Mouse (Mus musculus) heart, postnatal 10 days (tissue): ENCODE results near the gene Polr3h. TPM values are rescaled to one million over a fixed set of nuclear protein-coding genes. Genes with fewer than 3 reads are reported as not detected.

ENCODE experiments used
- DNase-seq, 2 experiments: peaks; one replicate each; pipeline ENCODE4 v3.0.0; 2021
- intact Hi-C: fragments of 180-260 bp; cut with DNase I; formaldehyde crosslinking; loops from one replicate; pipeline ENCODE4 v1.15.1; 2025
- total RNA-seq, 2 experiments: library from RNA; stranded (reverse); gene quantifications; 2 replicates each; pipeline ENCODE4 v1.2.3; 2021

Polr3h gene
- total RNA-seq, 2 experiments from 2014 or later, result 9.7 to 10.0 TPM

DNA sequence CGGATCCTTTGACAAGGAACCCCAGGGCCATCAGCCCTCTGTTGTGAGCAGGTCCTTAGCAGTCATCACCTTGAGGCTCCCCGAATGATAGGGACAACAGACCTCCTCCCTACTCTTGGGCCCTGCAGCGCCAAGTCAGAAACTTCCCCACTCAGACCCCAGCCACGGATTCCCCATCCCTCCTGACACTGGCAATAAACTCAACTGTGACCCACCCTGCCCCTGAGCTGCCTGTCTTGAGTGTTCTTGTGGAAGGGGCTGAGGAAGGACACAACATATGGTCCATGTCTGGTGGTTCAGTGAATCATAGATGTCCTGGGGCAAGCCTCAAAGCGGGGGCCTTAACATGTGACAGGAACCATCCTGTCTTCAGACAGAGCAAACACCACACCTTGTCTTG is 24.7 kb upstream of the Polr3h start:
- DNase-seq, result no peak
- intact Hi-C loops, result no loop called here

GRCm38 (mm10) chr15:81949476-81950131 is 23.6 kb upstream of the Polr3h start:
- intact Hi-C loops, result no loop called here
- DNase-seq, result no peak

GRCm38 (mm10) chr15:81949076-81949475 is 23.0 kb upstream of the Polr3h start:
- no peak for DNase-seq
- intact Hi-C loops, result no loop called here

DNA sequence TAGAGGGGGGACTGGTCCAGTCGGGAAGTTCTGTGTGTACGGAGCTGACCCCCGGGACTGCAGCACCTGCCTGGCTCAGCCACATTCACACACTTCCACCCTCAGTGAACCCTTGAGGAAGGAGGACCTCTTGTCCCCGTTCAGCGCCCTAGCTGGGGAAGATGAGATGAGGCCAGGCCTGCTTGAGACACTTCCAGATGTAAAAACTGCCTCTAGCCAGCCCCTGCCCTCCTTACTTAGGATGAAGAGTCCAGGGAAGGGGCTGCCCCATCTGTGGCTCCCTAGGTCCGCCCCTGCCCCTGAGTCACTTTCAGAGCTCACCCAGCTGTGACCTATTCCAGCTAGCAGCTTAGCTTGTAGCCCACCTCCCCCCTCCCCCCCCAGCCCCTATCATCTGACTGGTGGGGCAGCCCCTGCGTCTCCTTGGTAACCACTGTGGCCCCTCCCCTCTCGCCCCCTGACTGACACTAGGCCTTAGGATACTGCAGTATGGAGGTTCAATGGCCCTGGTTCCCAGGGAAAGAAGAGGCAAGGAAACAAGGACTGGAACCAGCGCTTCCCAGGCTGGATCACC is 17.2 kb upstream of the Polr3h start:
- DNase-seq, result no peak
- intact Hi-C loops, result no loop called here

GRCm38 (mm10) chr15:81941010-81941409 is 15.0 kb upstream of the Polr3h start:
- intact Hi-C loops, result no loop called here
- DNase-seq, result no peak

- intact Hi-C loops, result no loop called here
- no peak for DNase-seq
These were observed 14.2 kb upstream of the Polr3h start for GRCm38 (mm10) chr15:81940219-81940618.

- no peak for DNase-seq
- intact Hi-C loops, result no loop called here
These were observed 13.7 kb upstream of the Polr3h start for GRCm38 (mm10) chr15:81939774-81940173.

DNA sequence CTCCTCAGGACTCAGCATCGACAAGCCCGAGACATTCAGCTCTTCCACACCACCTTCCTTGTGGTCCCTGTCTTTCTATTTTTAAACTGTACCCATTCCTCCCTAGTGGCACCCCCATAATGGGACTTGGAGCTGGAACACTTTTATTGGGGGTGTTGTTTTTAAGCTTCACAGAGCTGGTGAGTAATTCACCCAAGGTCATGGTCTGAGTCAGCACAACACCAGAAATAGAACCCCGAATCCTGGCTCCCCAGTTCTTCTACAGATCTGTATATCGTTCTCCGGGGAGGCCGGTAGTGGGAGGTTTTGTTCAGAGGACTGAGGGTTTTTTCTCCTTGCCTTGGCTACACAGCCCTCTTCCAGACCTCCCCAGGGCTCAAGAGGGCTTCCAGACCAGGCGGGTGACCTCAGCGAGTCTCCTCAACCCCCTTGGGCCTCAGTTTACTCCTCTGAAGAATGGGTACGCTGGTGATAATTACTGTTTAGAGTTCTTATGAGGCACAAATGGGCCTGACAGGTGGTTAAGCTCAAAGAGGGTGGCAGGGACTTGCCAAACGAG is 13.2 kb upstream of the Polr3h start:
- intact Hi-C loops, result no loop called here
- DNase-seq, result no peak

DNA sequence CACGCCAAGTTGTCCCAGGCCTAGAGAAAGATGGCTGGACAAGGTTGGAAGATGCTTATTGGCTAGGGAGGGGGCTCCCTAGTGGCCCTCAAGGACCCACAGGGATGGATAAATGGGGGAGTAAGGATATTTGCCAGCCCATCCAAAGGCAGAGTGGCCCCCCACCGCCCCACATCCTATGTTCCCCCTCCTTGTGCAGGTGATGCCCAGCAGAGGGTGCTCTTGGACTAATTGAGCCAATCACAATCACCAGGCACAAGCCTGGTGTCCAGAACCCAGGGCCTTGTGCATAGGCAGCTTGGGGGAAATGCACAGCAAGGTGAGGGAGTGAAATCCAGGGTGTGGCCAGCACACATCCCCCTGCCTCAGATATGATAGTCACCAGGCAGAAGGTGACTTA is 12.2 kb upstream of the Polr3h start:
- intact Hi-C loops, result loop anchor here (1.0 kb wide), 1 partner anchor 51 kb away; no protein-coding TSS in a partner anchor
- DNase-seq, result peak; percentile 32 to 51

DNA sequence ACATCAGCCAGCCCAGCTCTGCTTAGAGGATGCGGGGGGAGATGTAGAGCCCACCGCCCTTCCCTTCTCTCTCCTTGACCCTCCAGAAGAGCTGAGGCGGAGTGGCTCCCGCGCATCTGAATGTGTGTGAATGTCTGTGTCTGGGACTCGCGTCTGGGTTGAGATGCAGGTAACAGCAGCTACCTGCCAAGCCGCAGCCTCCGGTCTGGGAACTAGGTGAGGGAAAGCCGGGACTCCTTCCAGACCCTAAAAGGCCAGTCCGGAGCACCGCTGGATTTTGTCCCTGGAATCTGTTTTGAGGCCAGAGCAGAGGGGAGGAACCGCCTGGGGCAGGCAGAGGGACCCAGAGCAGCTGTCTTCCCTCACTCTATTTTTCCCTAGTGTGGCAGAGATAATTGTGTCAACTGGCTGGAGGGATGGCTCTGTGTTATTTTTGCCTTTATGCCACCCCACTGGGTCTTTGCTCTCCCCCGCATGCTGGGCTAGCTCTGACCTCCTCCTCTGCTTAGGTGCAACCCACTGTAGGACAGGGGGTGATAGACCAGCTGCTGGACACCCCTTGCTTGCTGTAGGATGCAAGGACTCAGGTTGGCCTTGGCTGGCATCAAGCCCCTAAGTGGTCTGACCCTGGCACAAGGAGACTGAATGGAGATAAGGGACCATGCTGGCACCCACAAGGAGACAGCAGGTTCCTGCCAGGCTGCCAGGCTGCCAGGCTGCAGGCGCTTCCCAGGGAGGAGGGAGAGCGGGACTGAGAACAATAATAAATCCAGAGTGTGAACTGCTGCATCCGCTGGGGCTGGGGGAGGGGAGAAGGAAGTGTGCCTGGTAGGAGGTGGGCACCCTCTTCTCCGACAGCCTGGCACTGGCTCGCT is 11.3 kb upstream of the Polr3h start:
- DNase-seq, result peak; percentile 62 to 70
- intact Hi-C loops, result no loop called here

DNA sequence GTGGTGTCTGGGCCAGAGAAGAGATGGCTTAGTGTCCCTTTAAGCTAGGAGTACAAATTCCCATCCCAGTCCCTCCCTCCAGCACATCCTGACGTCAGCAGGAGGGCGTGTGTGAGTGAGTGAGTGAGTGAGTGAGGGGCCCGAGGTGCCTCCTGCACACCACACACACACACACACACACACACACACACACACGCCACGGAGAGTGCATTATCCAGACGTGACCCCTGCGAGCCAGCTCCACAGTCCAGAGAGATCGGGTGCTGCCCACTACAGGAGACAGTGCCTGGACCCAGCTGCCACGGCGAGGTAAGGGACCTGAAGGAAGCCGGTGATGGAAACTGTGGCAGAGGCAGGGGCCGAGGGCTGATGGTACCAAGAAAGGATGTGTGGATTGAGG is 10.6 kb upstream of the Polr3h start, which contains the start of gene Csdc2:
Gene Csdc2 (plus strand): TSS at position 81 of the 400 bp plus-strand sequence.
- intact Hi-C loops, result no loop called here
- DNase-seq, result peak; percentile 62 to 73

GRCm38 (mm10) chr15:81935869-81936637 is 10.0 kb upstream of the Polr3h start:
- intact Hi-C loops, result no loop called here
- no peak for DNase-seq

DNA sequence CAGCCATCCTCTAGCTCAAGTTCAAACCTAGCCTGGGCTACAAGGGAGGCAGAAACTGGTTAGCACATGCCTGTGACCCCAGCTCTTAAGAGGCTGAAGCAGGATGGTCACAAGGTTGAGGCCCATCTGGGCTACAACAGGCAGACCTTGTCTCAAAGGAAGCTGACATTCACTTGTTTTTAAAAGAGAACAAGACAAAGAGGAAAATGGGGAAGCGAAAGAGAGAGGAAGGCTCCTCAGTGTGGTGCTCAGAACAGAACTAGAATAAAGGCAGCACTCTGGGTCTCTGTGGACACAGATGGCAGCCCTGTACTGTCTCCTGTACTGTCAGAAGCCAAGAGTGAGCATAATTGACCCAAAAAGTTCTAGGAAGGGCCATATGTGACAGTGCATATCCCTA is 7.9 kb upstream of the Polr3h start:
- intact Hi-C loops, result no loop called here
- DNase-seq, result no peak

DNA sequence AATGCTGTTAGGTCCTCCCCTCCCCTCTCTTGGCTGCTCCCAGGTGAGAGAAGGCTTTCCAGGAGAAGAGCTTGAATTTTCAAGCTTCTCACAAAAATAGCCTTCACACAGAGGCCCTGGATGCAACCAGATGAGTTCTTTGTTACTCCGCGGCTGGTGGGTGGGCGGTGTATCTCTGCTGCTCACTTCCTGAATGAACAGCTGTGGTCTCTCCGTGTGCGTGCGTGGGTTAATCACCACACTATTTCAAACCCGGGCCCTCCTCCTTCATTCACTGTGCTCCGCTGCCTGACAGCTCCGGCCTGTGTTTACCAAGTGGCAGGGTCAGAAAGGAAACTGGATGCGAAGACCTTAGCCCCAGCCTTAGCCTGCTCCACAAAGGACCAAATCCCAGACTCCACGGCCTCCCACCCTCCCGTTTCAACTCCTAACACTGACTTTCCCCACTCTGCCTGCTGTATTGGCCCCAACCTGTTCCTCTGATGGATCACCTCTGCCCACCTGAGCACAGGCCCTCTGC is 7.0 kb upstream of the Polr3h start:
- DNase-seq, result peak; percentile 41 to 50
- intact Hi-C loops, result no loop called here

DNA sequence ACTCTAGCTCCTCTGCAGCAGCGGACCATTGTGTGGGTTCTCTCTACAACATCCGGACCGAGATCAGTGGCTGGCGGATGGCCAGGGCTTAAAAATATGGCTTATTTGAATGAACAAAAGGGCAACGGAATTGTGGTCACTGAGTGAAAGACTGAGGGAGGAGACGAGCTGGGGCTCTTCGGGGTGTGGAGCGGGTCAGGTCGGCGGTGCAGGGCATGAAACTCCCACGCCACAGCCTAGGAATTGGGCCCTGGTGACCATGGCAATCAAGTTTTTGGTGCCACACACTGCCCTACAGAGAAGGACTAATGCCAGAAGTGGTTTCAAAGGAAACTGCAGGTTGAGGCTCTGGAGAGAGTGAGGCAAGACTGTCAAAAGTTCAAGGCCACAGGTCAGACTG is 2.2 kb upstream of the Polr3h start:
- DNase-seq, result peak; percentile 59 to 66
- intact Hi-C loops, result no loop called here

DNA sequence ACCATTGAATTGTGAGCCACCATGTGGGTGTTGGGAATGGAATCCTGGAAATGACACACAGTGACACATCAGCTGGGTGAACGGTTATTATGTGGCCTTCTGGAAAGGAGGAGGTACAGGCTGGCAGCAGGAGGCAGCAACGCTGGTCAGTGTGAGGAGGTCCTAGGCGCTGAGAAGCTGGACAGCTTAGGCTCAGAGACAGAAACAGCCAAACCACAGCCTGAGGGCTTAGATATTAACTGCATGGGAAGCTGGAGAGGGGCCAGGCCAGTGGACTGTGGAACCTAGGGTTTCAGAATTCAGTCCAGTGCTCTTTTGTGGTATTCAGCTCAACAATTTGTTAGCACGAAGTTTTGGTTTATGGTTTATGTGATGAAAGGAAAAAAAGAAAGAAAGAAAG is 1.7 kb upstream of the Polr3h start:
- intact Hi-C loops, result no loop called here
- DNase-seq, result no peak

GRCm38 (mm10) chr15:81926446-81926822 is 394 bp upstream of the Polr3h start:
- no peak for DNase-seq
- intact Hi-C loops, result no loop called here

DNA sequence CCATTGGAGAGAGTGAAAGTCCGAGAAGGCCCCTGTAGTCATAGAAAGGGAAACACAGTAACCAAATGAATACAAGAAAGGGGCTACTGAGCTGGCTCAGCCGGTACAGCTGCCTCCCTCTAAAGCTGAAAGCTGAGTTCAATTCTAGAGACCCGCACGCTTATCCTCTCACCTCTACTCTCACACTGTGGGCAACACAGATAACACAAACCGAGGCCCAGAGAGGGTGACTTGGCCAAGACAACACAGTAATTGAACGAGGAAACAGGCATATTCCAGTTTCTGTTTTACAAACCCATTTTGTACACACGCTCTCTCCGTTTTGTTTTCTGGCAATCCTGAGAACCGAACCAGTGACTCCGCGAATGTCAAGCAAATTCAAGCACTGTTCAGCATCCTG is 1.1 kb downstream of the Polr3h start:
- intact Hi-C loops, result no loop called here
- no peak for DNase-seq

GRCm38 (mm10) chr15:81921255-81921654 is 4.8 kb downstream of the Polr3h start:
- intact Hi-C loops, result no loop called here
- no peak for DNase-seq

DNA sequence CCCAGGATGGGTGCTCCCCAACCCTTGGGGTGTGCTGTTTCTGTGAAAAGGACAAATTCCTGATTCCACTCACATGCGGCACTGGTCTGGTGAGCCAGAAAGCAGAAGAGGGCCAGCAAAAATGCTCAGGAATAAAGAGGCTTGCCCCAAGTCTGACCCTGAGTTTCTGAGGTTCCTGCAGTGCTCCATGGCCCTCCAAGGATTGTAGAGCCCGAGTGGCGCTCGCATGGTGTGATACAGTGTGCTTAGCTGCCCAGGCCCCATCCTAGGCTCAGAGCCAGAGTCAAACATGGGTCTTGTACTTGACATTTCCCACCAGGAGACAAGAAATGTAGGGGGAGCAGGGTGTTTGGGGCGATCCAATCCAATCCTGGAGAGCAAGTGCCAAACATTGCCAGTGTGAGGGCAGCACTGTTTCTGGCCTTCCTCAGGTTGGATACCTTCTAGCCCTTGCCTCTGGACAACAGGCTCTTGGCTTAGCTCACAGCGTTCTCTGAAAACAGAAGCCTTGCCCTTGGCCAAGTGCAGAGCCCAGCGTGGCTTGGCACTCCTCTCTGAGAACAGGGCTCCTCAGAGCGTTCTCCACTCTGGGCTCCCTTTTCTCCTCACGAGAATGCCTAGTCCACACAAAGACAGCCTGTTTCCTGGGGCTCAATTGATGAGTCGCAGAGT is 5.4 kb downstream of the Polr3h start:
- intact Hi-C loops, result no loop called here
- no peak for DNase-seq
